Mouse (Mus musculus): ENCODE results near the gene Macrod2.

Macrod2 gene

GRCm38 (mm10) chr2:141201303-141202014 lies 806.4 kb downstream of the Macrod2 start:
- DNase-seq (ENCODE audit: low read depth, low spot score) = no peak

- DNase-seq (ENCODE audit: low read depth, low spot score) = no peak
These were observed 806.9 kb downstream of the Macrod2 start for GRCm38 (mm10) chr2:141202015-141202364.

GRCm38 (mm10) chr2:141211346-141211745 lies 816.2 kb downstream of the Macrod2 start:
- DNase-seq (ENCODE audit: low read depth, low spot score) = no peak

- no peak for DNase-seq (ENCODE audit: low read depth, low spot score)
These were observed 817.2 kb downstream of the Macrod2 start for GRCm38 (mm10) chr2:141212291-141212690.

- DNase-seq (ENCODE audit: low read depth, low spot score) = no peak
These were observed 822.4 kb downstream of the Macrod2 start for GRCm38 (mm10) chr2:141217490-141217889.

DNA sequence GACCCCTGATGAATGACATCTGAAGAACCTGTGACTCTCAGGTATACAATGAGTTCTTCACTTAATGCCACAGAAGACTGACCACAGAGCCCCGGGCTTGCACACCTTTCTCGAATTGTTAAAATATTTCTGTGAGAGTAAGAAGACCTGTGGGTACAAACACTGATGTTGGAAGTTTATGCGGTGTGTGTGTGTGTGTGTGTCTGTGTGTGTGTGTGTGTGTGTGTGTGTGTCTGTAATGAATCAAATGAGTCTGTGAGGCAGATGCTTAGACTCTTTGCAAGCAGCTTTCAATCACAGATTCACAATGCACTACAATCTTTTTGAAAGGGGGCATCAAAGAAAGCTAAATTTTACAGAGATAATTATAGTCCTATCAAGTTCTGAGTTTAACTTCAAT lies 822.8 kb downstream of the Macrod2 start:
- no peak for DNase-seq (ENCODE audit: low read depth, low spot score)

DNA sequence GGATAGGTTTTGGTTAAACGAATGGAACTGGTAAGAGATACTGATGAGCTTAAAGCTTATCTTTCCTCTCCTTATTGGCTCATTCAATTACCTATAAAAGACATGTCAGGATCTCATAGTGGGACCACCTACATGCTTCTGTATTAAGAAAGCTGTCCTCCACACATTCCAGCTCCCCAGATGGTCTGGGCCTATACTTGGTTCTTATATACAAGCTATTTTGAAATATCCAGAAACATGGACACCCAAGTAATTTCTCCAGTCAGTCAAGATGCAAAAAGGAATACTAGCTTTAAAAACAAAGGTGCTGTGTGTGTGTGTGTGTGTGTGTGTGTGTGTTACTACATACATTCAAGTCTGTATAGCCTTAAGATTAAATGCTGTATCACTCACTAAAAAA lies 833.7 kb downstream of the Macrod2 start:
- no peak for DNase-seq (ENCODE audit: low read depth, low spot score)

- no peak for DNase-seq (ENCODE audit: low read depth, low spot score)
These were observed 834.7 kb downstream of the Macrod2 start for GRCm38 (mm10) chr2:141229820-141230219.

GRCm38 (mm10) chr2:141231011-141231668 lies 836.0 kb downstream of the Macrod2 start:
- DNase-seq (ENCODE audit: low read depth, low spot score) = no peak

DNA sequence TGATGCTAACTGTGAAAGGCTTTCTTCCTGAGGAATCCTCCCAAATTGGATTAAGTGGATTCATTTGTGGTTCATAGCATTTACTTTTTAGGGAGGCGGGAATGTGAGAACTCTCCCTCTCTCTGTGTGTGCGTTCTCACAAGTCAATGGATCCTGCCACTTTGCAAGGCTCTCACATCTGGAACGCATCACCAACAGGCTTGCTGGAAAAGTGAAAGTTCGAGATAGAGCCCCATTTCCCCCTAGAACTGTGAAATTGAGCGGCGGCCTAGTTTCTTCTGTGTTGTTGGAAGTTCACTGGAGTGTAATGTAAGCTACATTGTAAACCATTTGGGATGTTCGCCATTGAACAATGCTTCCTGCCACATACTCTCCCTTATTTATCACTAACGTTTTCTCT lies 839.2 kb downstream of the Macrod2 start:
- DNase-seq (ENCODE audit: low read depth, low spot score) = peak; percentile 81

GRCm38 (mm10) chr2:141234724-141235453 lies 839.8 kb downstream of the Macrod2 start:
- peak; percentile 68 for DNase-seq (ENCODE audit: low read depth, low spot score)

GRCm38 (mm10) chr2:141247680-141248079 lies 852.6 kb downstream of the Macrod2 start:
- DNase-seq (ENCODE audit: low read depth, low spot score) = no peak

- DNase-seq (ENCODE audit: low read depth, low spot score) = no peak
These were observed 869.5 kb downstream of the Macrod2 start for GRCm38 (mm10) chr2:141264582-141264981.

DNA sequence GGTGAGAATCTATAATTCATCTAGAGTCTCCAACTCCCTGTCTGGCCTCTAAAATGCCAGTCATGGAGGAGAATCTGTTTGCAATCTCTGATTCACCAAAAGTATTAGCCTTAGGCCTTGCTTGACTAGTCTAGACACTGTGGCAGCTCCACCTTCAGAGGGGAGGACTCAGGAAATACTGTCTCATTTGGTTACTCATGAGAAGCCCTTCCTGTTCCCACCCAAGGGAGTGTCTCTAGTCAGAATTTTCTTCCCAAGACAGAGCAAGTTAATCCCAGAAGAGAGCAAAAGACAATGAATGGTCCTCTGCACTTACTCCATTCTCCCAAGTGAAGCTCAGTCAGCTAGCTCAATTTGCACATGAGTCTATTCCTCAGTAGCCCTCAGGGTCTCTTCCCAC lies 871.5 kb downstream of the Macrod2 start:
- no peak for DNase-seq (ENCODE audit: low read depth, low spot score)

- DNase-seq (ENCODE audit: low read depth, low spot score) = no peak
These were observed 876.4 kb downstream of the Macrod2 start for GRCm38 (mm10) chr2:141271541-141271940.

DNA sequence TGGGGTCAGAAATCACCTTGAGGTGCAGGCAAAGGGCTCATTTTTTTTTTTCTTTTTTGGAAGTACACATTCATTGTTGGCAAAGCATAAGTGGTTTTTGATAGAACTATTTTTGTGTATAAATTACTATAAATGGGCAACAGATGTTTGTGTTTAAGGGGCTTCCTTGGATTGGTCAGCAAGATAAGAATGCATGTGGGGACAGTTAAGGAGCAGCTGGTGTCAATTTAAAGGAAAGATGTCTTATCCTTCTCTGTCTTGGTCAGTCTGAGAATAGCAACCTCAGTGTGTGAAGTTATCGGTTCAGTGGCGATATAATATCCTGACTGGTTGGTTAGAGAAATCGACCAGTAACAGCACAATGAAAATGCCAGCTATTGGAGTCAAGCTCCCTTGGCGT lies 877.9 kb downstream of the Macrod2 start:
- no peak for DNase-seq (ENCODE audit: low read depth, low spot score)

- no peak for DNase-seq (ENCODE audit: low read depth, low spot score)
These were observed 879.2 kb downstream of the Macrod2 start for GRCm38 (mm10) chr2:141274262-141274661.

DNA sequence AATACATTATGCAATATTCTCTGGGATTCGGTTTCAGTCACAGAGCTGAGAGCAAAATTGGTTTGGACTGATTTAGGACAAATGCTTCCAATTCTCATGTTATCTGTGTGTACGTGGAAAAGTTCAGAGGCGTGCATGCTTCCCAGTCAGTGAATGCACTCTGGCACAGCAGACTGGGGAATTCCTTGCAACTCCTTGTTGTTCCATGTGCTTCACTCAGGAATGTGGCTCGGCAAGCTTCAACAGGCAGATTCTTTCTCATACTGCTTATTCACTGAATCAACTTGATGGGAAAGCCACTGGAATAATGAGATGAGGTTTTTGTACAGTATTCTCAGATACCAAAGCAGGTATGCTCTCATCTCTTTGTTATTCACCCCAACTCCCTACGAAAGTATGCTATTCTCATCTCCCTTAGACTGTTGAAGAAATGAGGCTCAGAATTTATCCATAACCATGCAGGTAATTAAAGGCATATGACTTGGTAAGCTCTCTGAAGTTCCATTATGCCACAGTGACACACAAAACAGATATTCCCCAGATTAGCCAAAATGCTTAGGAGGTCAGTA lies 884.1 kb downstream of the Macrod2 start:
- no peak for DNase-seq (ENCODE audit: low read depth, low spot score)

DNA sequence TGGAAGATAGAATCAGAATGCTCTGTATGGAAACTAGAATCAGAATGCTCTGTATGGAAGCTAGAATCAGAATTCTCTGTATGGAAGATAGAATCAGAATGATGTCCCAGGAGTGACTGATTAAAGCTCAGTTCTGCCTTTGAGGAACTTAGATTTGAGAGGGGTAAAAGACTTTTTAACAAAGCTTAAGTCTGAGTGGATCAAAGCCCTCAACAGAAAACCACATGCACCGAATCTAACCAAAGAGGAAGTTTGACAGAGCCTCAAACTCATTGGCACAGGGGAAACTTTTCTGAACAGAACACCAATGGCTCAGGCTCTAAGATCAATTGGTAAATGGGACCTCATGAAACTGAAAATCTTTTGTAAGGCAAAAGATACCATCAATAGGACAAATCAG lies 885.7 kb downstream of the Macrod2 start:
- no peak for DNase-seq (ENCODE audit: low read depth, low spot score)

GRCm38 (mm10) chr2:141286110-141286747 lies 891.1 kb downstream of the Macrod2 start:
- no peak for DNase-seq (ENCODE audit: low read depth, low spot score)

DNA sequence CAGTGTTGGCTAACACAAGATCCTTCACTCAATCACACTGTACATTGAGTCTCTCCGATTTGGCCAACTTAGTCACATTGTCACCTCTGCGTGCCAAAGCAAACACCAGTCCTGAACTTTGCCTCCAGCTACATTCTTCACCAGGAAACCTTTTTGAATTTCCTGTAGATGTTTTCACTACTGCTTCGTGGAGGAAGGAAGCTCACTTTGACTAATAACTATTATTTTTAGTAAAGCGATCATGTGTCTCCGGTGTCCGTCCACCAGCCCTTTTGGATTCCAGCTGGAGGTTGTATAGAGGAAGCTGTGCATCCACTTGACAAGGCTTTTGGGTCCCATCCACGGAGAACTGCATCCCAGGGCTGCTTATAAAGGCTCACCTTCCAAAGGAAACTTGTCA lies 893.4 kb downstream of the Macrod2 start:
- no peak for DNase-seq (ENCODE audit: low read depth, low spot score)

Measured in forelimb bud, embryonic 11.5 days (tissue).